ENCODE assay signal across 8 mouse cellular contexts in the genomic region with DNA sequence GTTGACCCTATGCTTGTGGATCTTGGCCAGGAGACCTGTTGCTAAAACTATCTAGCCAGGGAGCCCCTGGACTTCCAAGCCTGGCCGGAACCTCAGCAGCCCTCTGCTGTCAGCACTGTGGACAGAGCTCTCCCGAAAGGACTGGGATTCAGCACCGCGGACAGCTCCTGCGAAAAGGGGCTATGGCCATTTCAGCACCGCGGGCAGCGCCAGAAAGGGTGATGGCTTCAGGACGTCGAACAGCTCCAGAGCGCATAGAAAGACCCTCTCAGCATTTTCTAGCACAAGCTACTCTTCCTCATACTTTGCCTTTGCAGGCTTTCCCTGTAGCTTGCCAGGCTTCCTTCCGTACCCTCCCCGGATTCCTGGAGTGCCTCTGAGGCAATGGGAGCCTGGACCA. TPM values are rescaled to one million over a fixed set of nuclear protein-coding genes. Genes with fewer than 3 reads are reported as not detected.
A peak's percentile ranks its signal among the peaks of the same experiment; 100 is the strongest.
DNase-seq lines count a peak whose midpoint lies in the region; ATAC-seq and TF ChIP-seq lines count a peak whose summit lies in the region.

No protein-coding gene starts in this region.

- dilution Hi-C loops in CH12.LX (cut with MboI; ENCODE audit: extremely low pct_ligation_motif_present, extremely low pct_unique_long_range_greater_than_20kb, low sequenced_read_pairs): no loop called here

- intact Hi-C loops in heart, postnatal 25 days (cut with DNase I): no loop called here

- TF ChIP-seq POLR2A in CH12.LX (IDR thresholded peaks at IDR 0.05; ENCODE audit: low read depth, low read length): no peak

- no peak for TF ChIP-seq EP300 in CH12.LX (IDR thresholded peaks at IDR 0.05; ENCODE audit: low read length)

- H3K4me3 ChIP-seq in CH12.LX (replicated peaks in 1 of 3; ENCODE audit: low read depth in 2 of 3, low read length in 2 of 3, poor library complexity in 1 of 3): no peak overlapping the region
- no peak overlapping the region for H3K4me3 ChIP-seq in embryonic facial prominence, embryonic 14.5 days (ENCODE audit: low read depth, low read length)

- H3K4me2 ChIP-seq in CH12.LX (ENCODE audit: insufficient read depth, low read depth, poor library complexity, severe bottlenecking): no peak overlapping the region
- no peak overlapping the region for H3K4me2 ChIP-seq in embryonic facial prominence, embryonic 14.5 days (ENCODE audit: low read depth, low read length)

- 4% methylated on average over 13 of the region's 13 CpGs for WGBS in embryonic facial prominence, embryonic 14.5 days

- TF ChIP-seq RAD21 in CH12.LX (IDR thresholded peaks at IDR 0.05; ENCODE audit: low read depth, low read length): no peak

- H3K9me3 ChIP-seq in CH12.LX (replicated peaks; ENCODE audit: low read length): peaks cover 5% of the 10 kb centered on the region
- H3K9me3 ChIP-seq in embryonic facial prominence, embryonic 14.5 days (ENCODE audit: control insufficient read depth, low read length): no peaks in the 10 kb centered on the region

- H3K4me1 ChIP-seq in CH12.LX (ENCODE audit: control insufficient read depth in 1 of 2, insufficient read depth in 2 of 2): peaks cover 8% of the 10 kb centered on the region in 2 experiments
- 0 out of 2 replicates have a peak, but pooled peaks cover 3% of the 10 kb centered on the region for H3K4me1 ChIP-seq in embryonic facial prominence, embryonic 14.5 days (ENCODE audit: control insufficient read depth, insufficient read depth, low read length)

- H3K36me3 ChIP-seq in CH12.LX (replicated peaks in 1 of 2; ENCODE audit: control insufficient read depth in 1 of 2, insufficient read depth in 1 of 2, low read length in 1 of 2): no peaks in the 10 kb centered on the region
- H3K36me3 ChIP-seq in embryonic facial prominence, embryonic 14.5 days (ENCODE audit: control insufficient read depth, insufficient read depth, low read length): no peaks in the 10 kb centered on the region

- no peak overlapping the region for H3K9ac ChIP-seq in CH12.LX (ENCODE audit: insufficient read depth, low read depth)
- no peak overlapping the region for H3K9ac ChIP-seq in embryonic facial prominence, embryonic 14.5 days (ENCODE audit: low read depth, low read length)

- no peaks in the 10 kb centered on the region for H3K79me2 ChIP-seq in CH12.LX (replicated peaks; ENCODE audit: control insufficient read depth, extremely low read depth, insufficient read depth, poor library complexity, severe bottlenecking)

- in situ Hi-C loops in CH12.LX (cut with MboI; ENCODE audit: low pct_ligation_motif_present, low pct_unique_long_range_greater_than_20kb, low sequenced_read_pairs): loop anchor here (25.0 kb wide), 2 partner anchors 352 to 502 kb away; partner anchors contain the start of genes 2010003K11Rik, Rce1 and Syt12

- peaks cover 69% of the 10 kb centered on the region for H3K27me3 ChIP-seq in CH12.LX (replicated peaks)
- peaks cover 56% of the 10 kb centered on the region for H3K27me3 ChIP-seq in embryonic facial prominence, embryonic 14.5 days (replicated peaks; ENCODE audit: control insufficient read depth, insufficient read depth, low read length)

- H3K27ac ChIP-seq in CH12.LX (ENCODE audit: insufficient read depth, low read depth): no peak overlapping the region
- H3K27ac ChIP-seq in embryonic facial prominence, embryonic 14.5 days (replicated peaks; ENCODE audit: low read depth, low read length): no peak overlapping the region

- TF ChIP-seq CTCF in CH12.LX (conservative IDR thresholded peaks at IDR 0.05 in 1 of 2, IDR thresholded peaks at IDR 0.05 in 1 of 2; ENCODE audit: low read depth in 2 of 2, low read length in 2 of 2): no peak

- DNase-seq in CH12.LX (ENCODE audit: extremely low read depth) (peak; percentile 82), MN1 (ENCODE audit: low spot score) (no peak)
- peak; percentile 87 to 96 for DNase-seq in adrenal gland, adult (ENCODE audit: inconsistent age in 2 of 2, low spot score in 1 of 2)
- peak; percentile 92 for DNase-seq in embryonic facial prominence, embryonic 14.5 days (ENCODE audit: low spot score)
- DNase-seq in heart, postnatal 25 days (ENCODE audit: low spot score): peak; percentile 64
- DNase-seq in layer of hippocampus, adult 9-10 months (ENCODE audit: low spot score): peak; percentile 43
- DNase-seq in mesoderm, embryonic 11.5 days (ENCODE audit: low read depth, low spot score): peak; percentile 94
- peak; percentile 39 to 71 for DNase-seq in spleen, adult 18-20 months

- ATAC-seq in embryonic facial prominence, embryonic 14.5 days (ENCODE audit: low read depth): peak; percentile 41; the same call in 1 of the 2 replicates

TF ChIP-seq in CH12.LX, 34 proteins besides CTCF, POLR2A, EP300 and RAD21:
- TF ChIP-seq SIN3A (IDR thresholded peaks at IDR 0.05; ENCODE audit: low read length) (peak; percentile 100), ETS1 (conservative IDR thresholded peaks at IDR 0.05; ENCODE audit: low read depth, low read length) (no peak), MXI1 (IDR thresholded peaks at IDR 0.05; ENCODE audit: low read depth, low read length) (peak; percentile 98), GABPA (IDR thresholded peaks at IDR 0.05; ENCODE audit: insufficient replicate concordance, low read depth, low read length) (no peak), MEF2A (IDR thresholded peaks at IDR 0.05; ENCODE audit: borderline replicate concordance, low read depth, low read length) (no peak)

RNA-seq across cellular contexts. Expression of gene Npas4, which starts 1.1 kb away (rescaled TPM):
- total RNA-seq in CH12.LX (2012; rRNA removed) (not detected in 2 replicates), CH12.LX (2014; rRNA removed) (not detected in 2 replicates)
- polyA plus RNA-seq in CH12.LX (2012; ENCODE audit: insufficient read length, low read depth): not detected in 2 replicates
- 0.07 TPM in 1 of 2 replicates, not detected in the other for polyA plus RNA-seq in embryonic facial prominence, embryonic 14.5 days (2014; fragmentation: Nextera tagmentation; extraction: Ambion mirVana)
- under 1 TPM in 1 of 2 experiments, not detected in 1; 0.06 TPM for total RNA-seq in heart, postnatal 25 days (2021)

RNA-seq across cellular contexts. Expression of gene Mrpl11, which starts 27.1 kb away (rescaled TPM):
- 74.0 and 100 TPM in 2 replicates for total RNA-seq in CH12.LX (2012; rRNA removed)
- total RNA-seq in CH12.LX (2014; rRNA removed): 160 and 171 TPM in 2 replicates
- 101 and 102 TPM in 2 replicates for polyA plus RNA-seq in CH12.LX (2012; ENCODE audit: insufficient read length, low read depth)
- polyA plus RNA-seq in embryonic facial prominence, embryonic 14.5 days (2014; fragmentation: Nextera tagmentation; extraction: Ambion mirVana): 104 and 109 TPM in 2 replicates
- total RNA-seq in heart, postnatal 25 days (2021): 10 to 100 TPM; 70.9 to 73.2 TPM

RNA-seq across cellular contexts. Expression of gene Slc29a2, which starts 34.6 kb away (rescaled TPM):
- 4.2 and 6.7 TPM in 2 replicates for total RNA-seq in CH12.LX (2012; rRNA removed)
- total RNA-seq in CH12.LX (2014; rRNA removed): 0.96 and 2.1 TPM in 2 replicates
- 5.6 and 6.6 TPM in 2 replicates for polyA plus RNA-seq in CH12.LX (2012; ENCODE audit: insufficient read length, low read depth)
- polyA plus RNA-seq in embryonic facial prominence, embryonic 14.5 days (2014; fragmentation: Nextera tagmentation; extraction: Ambion mirVana): 4.0 and 4.1 TPM in 2 replicates
- total RNA-seq in heart, postnatal 25 days (2021): 10 to 100 TPM; 12.2 to 13.3 TPM

RNA-seq across cellular contexts. Expression of gene Peli3, which starts 46.1 kb away (rescaled TPM):
- total RNA-seq in CH12.LX (2012; rRNA removed): 0.42 TPM in 1 of 2 replicates, not detected in the other
- total RNA-seq in CH12.LX (2014; rRNA removed): 0.07 TPM in 1 of 2 replicates, not detected in the other
- polyA plus RNA-seq in CH12.LX (2012; ENCODE audit: insufficient read length, low read depth): not detected in 2 replicates
- polyA plus RNA-seq in embryonic facial prominence, embryonic 14.5 days (2014; fragmentation: Nextera tagmentation; extraction: Ambion mirVana): 2.0 and 2.3 TPM in 2 replicates
- total RNA-seq in heart, postnatal 25 days (2021): 1 to 10 TPM; 1.0 to 1.3 TPM

RNA-seq across cellular contexts. Expression of gene B4gat1, which starts 49.6 kb away (rescaled TPM):
- total RNA-seq in CH12.LX (2012; rRNA removed): 9.8 and 12.1 TPM in 2 replicates
- total RNA-seq in CH12.LX (2014; rRNA removed): 6.9 and 7.7 TPM in 2 replicates
- polyA plus RNA-seq in CH12.LX (2012; ENCODE audit: insufficient read length, low read depth): 5.2 and 5.6 TPM in 2 replicates
- polyA plus RNA-seq in embryonic facial prominence, embryonic 14.5 days (2014; fragmentation: Nextera tagmentation; extraction: Ambion mirVana): 42.9 and 51.5 TPM in 2 replicates
- total RNA-seq in heart, postnatal 25 days (2021): 10 to 100 TPM; 47.0 to 47.3 TPM
